Mouse (Mus musculus) 416B (cell line): ENCODE data around the gene Cggbp1.

Source experiments
- DNase-seq: peaks from one replicate; pipeline ENCODE4 v3.0.0; 2011; ENCODE audit warnings: low read depth

Gene Cggbp1

GRCm38 (mm10) chr16:64873416-64874305 is 21.9 kb downstream of the Cggbp1 start:
- DNase-seq = peak; percentile 93

DNA sequence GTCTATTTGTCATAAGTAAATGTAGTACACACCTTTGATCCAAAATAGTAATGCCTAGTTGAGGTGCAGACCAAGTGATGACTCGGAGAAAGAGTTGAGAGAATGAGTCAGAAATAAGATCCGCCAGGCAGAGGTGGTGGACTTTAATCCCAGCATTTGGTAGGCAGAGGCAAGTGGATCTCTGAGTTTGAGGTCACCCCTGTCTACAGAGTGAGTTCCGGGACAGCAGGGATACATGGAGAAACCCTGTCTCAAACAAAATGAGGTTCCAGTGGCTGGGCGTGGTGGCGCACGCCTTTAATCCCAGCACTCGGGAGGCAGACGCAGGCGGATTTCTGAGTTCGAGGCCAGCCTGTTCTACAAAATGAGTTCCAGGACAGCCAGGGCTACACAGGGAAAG is 23.6 kb downstream of the Cggbp1 start:
- no peak for DNase-seq

- no peak for DNase-seq
Observed at GRCm38 (mm10) chr16:64875822-64876221, 24.0 kb downstream of the Cggbp1 start.

DNA sequence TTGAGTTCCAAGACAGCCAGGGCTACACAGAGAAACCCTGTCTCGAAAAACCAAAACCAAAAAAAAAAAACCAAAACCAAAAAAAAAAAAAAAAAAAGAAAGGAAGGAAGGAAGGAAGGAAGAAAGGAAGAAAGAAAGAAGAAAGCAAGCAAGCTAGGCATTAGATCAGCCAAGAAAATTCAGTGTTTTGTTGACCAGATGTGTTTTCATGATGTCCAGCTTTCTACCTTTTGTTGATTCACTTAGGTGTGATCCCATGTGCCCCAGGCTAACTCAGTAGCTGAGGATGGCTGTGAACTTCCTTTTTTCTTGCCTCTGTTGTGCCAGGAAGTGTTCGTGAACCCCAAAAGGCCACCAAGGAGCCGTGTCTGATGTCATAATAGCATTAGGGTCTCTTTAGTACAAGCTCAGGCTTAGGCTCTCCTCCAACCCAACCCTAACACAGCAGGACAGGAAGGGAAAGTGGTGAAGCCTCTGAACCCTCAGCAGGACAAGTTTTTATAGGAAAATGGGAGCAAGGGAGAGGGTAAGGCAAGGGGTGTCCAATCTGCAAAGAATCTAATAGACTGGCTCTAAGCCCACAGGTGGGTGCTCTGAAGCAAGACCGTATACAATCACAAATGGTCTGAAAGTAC is 25.0 kb downstream of the Cggbp1 start:
- DNase-seq = no peak

- DNase-seq = no peak
Observed at GRCm38 (mm10) chr16:64877314-64877713, 25.5 kb downstream of the Cggbp1 start.

- DNase-seq = peak; percentile 57
Observed at GRCm38 (mm10) chr16:64878611-64879132, 26.9 kb downstream of the Cggbp1 start.

- no peak for DNase-seq
Observed at GRCm38 (mm10) chr16:64879735-64880134, 27.9 kb downstream of the Cggbp1 start.

DNA sequence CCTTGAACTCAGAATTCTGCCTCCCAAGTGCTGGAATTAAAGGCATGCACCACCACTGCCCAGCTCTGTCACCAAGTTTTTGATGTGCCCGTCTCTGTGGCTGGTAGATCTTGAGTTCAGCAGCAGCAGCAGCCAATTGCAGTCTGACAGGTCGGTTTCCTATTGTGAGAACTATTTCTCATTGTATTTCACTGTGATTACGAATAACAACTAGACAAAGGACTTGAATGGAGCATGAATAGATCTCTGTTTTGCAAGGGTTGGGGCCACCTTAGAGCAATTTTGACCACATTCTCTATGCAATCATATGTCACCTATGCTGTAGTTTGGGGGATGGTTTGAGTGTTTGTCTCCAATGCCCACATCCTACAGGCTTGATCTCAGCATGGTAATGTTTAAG is 29.2 kb downstream of the Cggbp1 start:
- DNase-seq = no peak

DNA sequence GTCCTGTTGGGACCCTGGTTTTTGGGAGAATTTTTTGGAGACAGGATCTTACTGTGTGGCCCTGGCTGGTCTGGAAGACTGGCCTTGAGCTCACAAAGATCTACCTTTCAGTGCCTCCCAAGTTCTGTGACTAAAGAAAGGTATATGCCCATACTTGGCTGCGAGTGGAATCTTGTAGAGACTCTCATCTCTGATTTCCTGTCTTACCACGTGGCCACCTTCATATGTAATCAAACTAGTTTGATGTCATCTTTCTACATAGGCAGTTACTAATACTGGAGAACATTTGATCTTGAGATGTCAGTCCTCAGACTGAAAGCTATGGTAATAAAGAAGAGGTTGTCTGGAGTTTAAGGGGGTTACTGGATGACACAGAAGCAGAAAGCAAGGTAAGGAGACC is 29.6 kb downstream of the Cggbp1 start:
- DNase-seq = no peak

DNA sequence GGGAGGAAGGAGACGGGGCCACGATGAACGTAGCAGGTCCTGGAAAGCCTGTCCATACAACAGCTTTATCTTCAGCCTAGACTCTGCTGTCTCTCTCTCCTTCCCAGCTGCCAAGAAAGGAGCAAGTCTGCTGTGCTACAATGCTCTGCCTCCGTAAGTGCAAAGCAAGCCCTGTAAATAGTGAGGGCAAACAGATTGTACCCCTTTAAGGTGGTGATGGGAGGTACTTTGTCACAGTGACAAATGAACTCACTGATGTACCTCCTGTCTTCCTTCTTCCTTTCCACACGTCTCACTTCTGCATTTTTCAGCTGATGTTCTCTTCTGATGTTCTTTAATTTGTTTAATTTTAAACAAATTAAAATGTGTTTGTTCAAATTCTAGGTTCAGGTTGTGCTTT is 32.1 kb downstream of the Cggbp1 start:
- peak; percentile 91 for DNase-seq

GRCm38 (mm10) chr16:64884420-64884838 is 32.6 kb downstream of the Cggbp1 start:
- peak; percentile 95 for DNase-seq

GRCm38 (mm10) chr16:64885142-64885541 is 33.3 kb downstream of the Cggbp1 start:
- DNase-seq = peak; percentile 91

DNA sequence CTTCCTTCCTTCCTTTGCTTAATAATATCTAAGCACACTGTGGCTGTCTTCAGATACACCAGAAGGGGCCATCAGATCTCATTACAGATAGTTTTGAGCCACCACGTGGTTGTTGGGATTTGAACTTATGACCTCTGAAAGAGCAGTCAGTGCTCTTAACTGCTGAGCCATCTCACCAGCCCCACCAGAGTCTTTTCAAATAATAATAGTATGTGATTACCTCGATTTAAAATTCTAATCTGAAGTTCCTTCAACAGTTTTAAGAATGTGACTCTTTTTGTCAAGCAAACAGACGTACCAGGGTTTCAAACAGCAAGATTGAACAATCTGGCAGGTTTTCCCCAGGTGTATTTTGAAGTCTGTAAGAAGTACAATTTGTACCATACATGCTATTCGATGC is 33.8 kb downstream of the Cggbp1 start:
- DNase-seq = no peak

GRCm38 (mm10) chr16:64889496-64889895 is 37.7 kb downstream of the Cggbp1 start:
- DNase-seq = no peak

DNA sequence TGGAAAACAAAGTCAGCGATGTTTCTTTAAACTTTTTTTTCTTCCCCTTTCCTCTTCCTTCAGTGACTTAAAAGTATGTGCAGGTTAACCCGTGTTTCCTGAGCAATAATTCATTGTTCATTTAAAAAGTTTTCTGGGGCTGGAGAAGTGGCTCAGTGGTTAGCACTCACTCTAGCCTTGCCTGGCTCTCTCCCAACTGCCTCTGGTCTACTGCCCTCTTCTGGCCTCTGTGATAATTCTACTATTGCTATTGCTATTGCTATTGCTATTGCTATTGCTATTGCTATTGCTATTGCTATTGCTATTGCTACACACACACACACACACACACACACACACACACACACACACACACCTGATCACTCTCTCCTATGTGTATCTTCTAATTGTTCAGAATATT is 47.3 kb downstream of the Cggbp1 start:
- peak; percentile 77 for DNase-seq

- DNase-seq = peak; percentile 41
Observed at GRCm38 (mm10) chr16:64903328-64903727, 51.5 kb downstream of the Cggbp1 start.

DNA sequence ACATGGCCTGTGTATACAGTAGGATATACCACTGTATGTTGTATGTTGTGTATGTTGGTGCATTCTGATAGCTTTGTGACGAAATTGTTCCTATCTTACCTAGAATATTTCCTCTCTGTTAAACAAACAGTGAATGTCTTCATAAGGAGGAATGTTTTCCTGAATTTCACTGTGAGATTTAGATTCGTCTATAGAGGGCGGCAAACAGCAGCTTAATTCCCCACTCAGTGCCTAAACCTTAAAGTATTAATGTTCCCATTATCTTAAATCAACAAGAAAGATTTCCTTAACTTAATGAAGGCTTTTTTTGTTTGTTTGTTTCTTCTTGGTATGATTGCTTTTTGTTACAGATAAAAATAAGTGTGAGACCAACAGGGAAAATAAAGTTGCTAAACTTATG is 55.3 kb downstream of the Cggbp1 start:
- peak; percentile 57 for DNase-seq

DNA sequence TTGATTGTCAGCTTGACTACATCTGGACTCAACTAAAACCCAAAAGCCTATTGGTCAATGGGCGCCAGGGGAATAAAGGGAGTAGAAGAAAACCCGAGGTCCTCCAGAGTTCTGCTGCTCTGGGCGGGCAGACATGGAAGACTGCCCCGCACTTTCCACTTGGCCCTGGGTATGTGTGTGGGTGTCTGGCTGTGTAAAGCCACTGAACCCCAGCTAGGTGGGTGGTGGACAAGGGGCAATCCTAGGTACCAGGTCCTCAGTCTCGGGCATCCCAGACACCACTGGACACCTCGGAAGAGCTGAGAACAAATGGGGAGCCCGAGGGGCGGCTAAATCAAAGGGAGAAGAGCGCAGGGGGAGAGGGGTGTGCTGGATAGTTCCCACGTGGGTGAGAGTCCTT is 57.0 kb downstream of the Cggbp1 start:
- DNase-seq = no peak
